Mouse (Mus musculus) lung, postnatal 4 days (tissue): ENCODE data around the gene Gulp1.

Source experiments
- DNase-seq, 2 experiments: peaks; one replicate each; pipeline ENCODE4 v3.0.0; 2021

Gulp1 gene

DNA sequence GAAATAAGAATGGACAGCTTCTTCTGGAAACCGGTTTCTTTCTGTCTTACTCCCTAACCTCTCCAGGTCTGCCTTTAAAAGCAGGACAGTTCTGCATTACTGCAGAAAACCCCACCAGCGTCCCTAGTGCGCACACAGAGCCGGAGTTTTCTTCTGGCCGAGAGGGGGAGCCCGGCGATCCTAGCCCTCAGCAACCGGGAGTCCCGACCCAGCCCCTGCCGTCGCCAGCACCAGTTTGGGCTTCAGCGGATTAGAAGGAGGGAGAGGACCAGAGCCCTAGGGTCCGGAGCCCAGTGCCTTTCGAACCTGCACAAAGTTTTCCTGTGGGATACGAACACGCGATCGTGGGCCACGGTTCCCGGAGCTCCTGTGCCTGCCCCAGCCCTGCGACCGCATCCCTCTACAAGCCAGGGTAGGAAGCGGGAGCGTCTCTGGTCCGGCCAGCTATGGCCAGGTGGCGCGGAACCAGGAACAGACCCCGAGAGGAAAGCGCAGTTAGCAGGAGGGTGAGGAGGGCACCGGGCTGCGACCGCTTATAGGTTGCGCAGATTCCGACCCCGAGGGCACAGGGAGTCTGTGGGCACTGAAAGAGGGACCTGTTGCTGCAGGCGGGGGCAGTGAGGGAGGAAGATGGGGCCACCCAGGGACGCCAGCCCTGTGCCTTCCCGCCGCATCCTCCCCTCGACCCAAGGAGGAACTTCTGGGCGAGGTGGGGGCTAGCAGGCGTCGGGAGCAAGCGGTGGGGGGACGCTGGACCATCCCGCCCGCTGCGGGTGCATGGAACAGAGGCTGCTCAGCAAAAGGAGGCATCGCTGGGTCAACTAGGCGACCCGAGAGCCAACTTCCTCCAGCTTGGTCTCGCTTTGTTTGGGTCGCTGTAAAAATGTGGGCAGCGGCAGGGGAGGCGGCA, at the start of gene Gulp1:
Gene Gulp1, plus strand, starts transcription at position 51 of the 910 bp plus-strand sequence.
- DNase-seq: peak; percentile 81 to 87

DNA sequence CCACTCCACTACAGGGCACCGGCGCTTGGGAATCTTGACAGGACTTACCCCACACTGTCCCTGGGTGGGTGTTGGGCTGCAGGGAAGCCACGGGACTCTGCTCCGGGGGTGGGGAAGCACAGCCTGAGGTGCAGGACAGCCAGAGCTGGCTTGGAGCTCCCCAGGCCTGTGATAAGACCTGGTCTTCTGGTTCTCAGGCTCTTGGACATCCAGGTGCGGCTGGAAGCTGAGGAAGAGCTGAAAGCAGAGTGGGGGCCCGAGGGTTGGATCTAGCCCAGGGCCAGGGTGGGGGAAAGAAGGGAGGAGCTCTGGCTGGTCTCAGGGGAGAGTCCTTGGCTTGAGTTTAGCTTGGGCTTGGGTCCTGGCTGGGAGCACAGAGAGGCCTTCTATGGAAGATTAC, 1.1 kb upstream of the Gulp1 start:
- no peak for DNase-seq

DNA sequence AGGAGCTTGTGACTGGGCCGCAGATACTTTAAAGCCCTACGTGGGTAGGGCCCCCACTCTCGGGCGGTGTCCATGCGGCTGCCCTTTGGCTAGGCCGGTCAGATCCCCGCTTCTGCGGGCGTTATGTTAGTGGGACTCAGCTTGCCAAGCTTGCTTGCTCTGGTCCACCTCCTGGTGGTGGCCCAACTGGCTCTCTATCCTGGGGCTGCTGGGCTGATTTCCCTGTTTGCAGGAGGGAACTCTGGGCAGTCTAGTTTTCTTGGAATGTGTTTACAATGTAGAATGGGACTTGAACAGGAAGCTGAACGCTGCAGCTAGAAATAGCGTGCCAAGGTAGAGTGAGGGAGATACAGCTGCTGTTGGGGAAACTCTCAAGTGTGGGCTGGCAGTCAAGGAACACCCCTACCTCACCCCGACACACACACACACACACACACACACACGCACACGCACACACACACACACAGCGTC, 1.1 kb downstream of the Gulp1 start:
- DNase-seq: peak; percentile 71 to 84

DNA sequence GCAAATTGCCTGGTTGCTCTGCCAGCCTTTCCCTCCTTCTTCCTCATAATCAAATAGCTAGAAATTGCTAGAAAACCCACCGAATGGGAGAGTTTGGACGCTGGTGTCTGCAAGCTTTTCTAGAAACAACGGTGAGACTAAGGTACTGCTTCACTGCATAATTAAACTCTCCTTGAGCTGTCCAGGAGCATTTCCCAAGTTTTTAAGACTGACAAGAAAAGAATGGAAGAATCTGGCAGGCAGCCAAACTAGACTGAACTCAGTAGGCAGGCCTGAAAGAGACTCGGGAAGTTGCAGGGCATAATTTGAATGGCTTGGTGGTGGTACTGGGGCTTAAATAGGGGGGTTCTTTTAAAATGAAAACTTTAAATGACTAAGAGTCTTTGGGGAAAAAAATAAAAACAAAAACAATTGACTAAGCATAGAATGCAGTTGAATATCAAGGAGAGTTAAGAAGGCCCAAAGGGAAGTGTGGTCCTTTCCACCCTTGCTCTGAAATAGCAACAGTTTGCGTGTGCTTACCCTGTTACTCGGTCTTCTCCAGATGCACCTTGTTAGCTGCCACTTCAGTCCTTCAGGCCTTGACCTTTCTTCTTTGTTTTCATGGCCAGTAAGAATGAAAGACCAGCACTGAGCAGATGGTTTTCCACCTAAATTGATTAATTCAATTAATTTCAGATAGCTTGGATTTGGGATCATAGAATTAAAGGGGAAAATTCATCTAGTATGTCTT, 2.0 kb downstream of the Gulp1 start:
- peak in 1 of 2 experiments; percentile 52 for DNase-seq

DNA sequence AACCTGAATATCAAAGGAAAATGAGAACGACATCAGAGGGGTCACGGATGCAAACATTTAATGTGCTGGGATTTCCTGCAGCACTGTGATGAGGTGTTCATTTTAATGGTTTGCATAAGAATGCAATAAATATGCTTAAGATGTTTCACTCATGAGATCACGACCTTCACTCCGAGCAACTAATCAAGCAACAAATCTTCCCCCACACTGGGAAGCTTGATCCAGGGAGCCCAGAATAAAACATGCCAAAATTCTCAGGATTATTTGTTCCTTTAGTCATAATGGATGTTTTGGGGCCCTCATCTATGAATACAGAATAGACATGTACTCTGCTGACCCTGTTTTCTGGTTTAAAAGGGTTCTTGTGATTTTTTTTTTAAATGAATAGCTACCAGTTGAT, 16.1 kb downstream of the Gulp1 start:
- no peak for DNase-seq

DNA sequence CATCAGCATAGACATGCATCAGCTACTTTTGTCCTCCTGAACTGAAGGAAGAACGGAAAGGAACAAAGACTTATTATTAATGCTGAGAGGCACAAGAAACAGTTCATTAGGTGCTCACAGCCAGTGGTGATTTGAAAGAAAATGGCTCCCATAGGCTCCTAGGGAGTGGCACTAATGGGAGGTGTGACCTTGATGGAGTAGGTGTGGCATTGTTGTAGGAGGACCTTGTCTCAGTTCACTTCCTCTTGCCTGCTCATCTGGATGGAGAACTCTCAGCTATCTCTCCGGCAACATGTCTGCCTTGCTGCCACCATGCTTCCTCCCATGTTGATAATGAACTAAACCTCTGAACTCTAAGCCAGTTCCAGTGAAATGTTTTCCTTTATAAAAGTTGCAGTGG, 17.0 kb downstream of the Gulp1 start:
- no peak for DNase-seq

DNA sequence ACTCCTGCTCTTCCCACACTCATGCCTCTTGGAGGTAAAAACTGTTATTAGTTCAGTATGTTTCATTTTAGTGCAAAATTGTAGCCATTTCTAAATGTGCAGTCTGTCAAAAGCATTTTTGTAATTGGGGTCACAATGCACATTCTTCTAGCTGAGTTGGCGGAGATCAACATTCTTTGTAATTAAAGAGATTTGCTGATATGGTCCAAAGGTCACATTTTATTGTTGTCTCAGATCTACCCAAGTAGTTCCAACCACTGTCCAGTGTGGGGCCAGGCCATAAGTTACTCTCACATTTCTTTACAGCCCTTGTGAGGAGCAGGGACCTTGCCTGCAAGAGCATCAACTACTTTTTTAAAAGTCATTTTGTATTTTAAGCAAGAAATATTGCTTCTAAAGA, 24.7 kb downstream of the Gulp1 start:
- no peak for DNase-seq

DNA sequence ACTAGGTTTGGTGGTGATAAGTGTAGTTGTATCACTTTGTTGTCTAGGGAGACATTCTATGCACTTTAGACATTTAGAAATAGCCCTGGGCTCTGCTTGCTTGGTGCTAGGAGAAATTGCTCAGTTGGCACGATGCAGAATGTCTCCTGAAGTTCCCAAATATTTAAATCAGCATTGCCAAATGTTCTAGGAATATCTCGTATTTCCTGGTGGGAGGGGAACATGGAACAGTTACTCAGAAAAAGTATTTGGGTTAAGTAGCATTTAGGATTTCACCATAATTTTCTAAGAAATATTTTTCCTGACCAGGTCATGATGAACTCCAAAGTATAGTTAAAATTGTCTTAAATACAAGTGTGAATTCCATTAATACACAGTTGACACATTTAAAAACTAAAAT, 25.3 kb downstream of the Gulp1 start:
- DNase-seq: no peak

DNA sequence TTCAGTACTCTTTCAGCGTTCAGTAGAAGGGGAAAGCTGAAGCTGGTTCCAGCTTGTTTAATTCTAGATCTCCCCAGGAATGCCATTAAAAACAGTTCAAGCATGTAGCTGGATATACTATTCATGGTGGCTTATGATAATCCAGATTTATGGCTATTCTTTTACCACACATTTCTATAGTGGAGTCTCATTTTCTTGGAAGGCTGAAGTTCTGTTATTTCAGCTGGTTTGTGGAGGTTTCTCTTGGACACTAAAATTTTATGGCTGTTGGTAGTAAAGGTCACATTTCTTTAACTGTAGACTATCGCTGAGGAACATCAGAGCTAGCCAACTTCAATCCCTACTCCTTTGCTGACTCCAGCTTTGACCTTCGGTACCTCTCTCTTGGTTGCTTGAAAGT, 29.1 kb downstream of the Gulp1 start:
- no peak for DNase-seq

DNA sequence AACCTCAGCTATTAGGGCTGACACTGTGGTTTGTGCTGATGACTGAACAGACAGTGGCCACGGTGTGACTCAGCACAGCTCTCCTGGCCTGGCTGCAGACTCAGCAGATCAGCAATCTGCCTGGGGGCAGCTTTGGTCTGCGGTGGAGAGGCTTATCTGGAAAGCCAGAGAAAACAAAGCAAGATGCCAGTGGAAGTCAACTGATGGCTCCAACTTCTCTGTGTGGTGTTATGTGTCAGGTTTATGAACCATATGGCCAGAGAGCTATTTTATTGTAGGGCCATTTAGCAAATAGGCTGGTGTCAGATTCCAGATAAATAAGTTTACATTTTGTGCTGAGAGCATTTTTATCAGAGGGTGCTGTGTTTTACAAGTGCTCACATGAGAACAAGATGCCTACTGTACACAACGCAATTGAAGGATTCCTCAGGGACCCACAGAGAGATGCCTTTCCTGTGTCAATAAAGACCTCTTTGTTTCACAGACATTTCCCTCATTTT, 33.6 kb downstream of the Gulp1 start:
- DNase-seq: peak in 1 of 2 experiments; percentile 28

DNA sequence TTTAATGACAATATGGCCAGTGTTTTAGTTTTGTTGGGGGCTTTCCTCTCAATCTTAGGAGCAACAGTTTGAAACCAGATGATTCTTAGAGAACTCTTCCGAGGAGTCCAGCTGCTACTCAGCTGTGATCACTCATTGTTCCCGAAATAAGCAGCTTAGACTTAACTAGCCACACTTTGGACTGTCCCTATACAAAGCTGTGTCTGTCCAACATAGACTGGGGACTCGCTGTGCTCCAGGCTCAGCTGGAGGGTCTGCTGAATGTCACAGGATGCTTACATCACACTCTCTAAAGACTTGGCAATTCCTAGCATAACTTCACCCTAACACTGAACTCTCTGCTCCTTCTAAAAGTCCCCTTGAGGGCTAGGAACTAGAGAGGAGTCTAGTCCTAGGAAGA, 40.4 kb downstream of the Gulp1 start:
- peak; percentile 23 to 75 for DNase-seq

DNA sequence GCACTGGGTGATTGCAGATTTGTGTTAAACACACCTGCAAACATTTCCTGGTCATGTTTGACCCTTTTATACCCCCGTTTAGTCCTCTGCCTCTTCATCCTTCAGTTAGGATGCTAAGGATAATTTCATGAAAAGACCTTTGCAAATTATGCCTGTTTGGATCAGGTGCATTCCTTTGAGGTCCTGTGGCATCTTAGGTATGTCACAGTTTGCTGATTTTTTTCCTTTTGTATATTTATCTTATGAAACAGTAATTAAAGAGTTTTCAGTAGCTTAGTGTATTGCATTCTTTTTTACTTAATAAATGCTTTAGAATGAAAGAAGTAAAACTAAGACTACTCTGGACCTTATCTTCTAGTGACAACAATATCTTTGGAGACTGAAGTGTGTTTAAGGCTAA, 41.8 kb downstream of the Gulp1 start:
- no peak for DNase-seq

DNA sequence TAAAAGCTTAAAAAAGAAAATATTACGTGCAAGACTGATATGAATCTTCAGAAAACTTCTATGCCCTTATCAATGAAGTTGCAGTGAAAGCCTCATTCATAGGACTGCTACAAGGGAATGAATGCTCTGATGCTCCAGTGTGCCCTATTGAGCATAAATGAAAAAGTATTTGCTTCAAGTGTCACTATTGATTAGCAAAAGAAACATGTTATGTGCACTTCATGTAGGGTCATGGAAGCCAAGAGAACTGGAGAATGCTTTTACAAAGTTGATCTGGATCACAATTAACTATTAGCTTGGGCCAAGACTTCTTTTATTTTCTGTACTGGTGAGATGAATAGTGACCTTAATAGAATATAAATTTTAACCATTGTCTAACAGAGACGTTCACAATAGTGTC, 47.0 kb downstream of the Gulp1 start:
- no peak for DNase-seq

DNA sequence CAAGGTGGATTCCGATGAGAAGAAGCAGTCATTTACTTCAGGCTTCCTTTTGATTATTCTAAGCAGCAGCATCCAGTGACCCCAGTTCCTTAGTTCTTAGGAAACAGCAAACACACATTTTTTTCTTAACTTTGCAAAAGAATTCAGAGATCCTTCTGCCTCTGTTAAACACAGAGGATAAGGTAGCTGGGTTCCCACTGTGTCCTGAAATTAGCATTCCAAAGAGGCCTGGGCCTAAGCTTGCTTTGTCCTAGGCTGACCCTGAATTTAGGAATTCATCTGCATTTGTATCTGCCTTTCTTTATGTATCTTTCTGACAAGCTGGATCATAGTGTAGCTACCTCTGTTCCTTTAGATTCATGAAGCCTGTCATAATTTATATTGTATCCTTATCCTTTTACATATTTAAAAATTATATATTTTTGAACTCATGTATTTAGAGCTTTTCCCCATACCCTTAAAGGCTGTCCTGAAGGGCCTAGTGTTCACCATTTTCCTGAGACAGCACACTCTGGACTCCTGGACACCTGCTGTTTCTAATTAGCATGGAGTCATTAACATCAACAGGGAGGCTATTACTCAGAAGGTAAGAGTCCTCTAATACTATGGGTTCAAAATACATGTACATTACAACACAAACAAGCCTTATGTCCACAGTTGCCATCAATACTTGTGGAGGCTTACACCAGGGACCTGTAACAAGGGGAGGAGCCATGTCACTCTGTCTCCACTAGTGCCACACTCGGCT, 62.2 kb downstream of the Gulp1 start:
- DNase-seq: no peak

DNA sequence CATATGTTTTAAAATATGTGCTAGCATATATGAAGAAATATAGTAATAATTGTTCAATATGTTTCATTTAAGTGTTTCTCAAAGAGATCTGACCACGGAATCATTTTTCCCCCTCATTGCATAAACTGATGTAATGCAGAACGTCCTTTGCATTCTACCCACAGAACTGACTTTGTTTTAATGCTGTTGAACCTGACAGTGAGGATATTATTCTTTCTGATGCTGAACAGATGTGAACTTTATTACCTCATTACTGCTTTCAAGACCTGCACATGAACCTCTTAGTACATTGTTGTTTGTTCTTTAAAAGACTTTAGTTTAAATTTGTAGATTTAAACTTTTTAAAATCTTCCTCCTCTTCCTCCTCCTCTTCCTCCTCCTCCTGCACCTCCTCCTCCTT, 67.4 kb downstream of the Gulp1 start:
- no peak for DNase-seq

DNA sequence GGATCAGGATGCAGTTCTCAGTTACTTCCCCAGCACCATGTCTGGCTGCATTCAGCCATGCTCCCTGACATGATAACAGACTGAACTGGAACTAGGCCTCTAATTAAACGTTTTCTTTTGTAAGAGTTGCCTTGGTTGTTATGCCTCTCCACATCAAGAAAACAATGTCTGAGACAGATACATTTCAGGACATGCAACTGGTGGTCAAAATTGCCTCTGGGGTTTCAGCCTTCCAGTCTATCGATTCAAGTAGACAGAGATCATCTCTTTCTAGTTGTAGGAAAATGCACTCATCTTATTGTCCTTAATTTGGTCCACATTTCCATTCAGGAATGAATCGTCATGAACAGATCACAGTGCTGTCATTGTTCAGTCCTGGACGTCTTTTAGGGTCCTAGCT, 83.2 kb downstream of the Gulp1 start:
- DNase-seq: no peak

DNA sequence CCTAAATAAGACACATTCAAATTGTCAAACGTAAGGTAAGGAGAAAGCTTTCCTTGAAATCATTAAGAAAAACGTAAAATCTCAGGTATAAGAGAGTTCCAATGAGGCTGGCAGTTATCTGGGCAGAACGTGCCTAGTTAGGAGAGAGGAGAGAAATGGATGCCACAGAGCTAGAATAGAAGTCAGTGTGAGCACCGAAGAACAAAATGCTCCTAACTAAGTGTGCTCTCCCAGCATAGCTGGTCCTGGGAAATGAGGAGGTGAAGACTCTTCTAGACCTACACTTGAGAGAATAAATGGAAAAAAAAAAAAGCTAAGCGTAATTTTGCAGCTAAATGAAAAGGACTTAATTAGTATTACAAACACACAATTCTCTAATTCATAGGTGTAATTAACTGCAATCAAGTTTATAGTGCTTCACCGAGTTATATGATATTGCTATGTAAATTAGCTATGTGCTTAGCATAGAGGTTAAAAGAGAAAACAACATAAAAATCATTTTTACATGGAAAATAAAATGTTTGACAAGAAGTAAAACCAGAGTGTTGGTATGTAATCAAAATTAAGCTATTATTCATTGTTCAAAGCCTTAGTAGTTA, 94.5 kb downstream of the Gulp1 start:
- DNase-seq: no peak

DNA sequence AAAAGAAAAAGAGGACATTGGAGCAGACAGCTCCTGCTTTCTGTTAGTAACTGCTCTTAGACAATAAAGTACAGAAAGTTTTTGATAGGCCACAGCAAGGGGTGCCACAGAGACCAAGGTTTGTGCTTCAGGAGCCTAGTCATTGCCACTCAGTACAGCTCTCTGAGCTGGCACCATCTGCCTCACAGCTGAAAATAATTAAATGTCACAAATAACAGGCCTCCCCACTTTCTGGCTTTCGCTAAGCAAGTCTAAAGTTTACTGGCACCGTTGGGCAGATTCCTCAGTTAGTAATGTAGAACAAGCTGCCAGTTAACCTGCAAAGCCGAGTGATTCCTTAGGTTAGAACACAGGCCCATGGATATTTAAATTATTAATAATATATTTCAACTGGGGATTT, 127.7 kb downstream of the Gulp1 start:
- no peak for DNase-seq

DNA sequence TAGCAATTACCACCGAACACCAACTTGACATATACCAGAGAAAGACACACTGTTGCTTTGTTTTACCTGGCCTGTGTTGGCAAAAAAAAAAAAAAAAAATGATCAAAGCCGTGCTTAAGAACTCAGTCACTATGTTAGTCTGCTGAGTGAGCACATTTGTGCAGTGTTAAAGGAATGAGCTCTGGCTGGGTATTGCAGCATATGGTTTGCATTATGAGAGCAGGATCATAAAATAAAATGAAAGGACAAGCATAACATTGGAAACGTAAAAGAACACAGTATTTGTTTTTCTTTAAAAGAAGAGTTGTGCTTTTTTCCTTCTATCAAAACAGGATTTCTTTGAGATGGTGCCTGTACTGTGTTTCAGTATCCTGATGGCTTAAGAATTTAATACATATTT, 128.1 kb downstream of the Gulp1 start:
- DNase-seq: no peak

DNA sequence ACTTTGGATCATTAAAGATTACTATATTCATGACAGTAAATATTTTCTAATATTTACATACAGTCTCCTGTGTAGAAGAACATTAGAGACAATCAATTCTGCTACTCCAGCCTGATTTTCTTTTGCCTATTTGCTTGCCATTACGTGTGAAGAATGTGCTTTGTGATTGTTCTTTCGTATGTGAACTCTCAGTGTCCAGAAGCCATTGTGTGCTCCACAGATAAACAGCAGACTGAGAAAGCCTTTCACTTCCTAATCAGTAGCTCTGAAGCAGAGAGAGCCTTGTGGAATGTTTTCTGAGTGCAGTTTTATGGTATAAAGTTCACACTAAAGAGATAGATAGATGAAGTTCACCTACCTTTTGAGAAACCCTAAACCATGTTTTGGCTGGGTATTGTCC, 131.2 kb downstream of the Gulp1 start:
- DNase-seq: no peak

DNA sequence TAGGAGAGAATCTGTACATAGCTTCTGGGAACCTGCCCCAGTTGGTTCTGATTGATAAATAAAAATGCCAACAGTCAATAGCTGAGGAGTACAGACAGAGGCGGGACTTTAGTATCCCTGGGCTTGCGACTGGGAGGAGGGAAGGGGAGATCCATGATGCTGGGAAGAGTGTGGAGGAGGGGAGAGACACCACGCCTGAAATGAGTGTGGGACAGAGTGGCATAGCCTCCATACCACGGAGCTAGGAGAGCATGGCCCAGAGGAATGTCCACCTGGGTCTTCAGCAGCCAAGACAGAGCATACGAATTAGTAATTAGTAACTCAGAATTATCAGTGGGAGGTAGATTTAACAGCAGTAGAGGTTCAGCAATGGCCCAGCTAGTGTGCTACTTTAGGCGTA, 132.4 kb downstream of the Gulp1 start:
- no peak for DNase-seq

DNA sequence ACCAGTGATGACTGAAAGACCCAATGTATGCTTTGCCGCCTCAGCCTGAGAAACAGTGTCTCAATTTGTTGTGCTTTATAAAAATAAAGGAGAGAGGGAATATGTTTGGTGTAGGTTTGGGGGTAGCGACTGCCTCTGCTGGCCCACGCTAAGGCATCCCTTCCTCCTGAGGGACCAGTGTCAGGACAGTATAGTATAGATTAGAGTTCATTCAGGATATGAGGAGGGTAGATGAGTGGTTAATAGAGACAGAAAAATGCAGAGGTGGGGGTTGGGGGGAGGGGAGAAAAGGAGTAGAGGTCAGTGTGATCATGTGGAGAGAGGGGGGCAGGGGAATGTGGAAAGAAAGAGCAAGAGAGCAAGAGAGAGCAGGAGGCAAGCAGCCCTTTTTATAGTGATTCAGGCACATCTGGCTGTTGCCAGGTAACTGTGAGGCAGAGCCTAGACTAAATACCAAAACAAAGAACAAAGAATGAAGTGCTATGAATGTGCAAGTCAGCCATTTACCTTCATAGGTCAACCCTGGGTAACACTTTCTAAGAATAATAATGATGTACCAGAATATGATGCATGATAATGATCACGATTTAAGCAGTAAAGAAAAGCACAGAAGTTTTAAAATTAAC, 169.6 kb downstream of the Gulp1 start:
- DNase-seq: no peak
